35 mouse cellular contexts compared by ENCODE assay signal in the genomic region with DNA sequence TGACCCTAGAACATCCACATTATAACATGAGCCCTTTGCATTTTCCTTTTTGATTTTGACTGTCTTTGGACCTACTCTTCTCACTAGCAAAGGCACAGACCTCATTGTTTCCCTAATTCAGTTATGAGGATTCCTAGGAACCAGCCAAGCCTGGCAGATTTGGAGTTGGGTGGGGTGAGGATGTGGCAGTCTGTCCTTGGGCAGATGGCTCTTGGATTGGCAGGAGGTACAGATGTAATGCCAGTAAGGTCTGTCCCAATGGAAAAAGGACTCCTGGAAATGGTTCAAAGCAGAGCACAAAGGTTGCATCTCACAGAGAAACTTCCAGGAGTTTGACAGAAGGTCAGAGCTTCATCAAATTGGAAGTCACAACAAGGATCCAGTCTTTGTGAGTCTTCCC.
"Had no signal": no experiment of that assay in that cellular context is flagged by ENCODE, and none has a peak within 500 bp of the region (broad histone marks: within the 10 kb centered on the region; RNA-seq: fewer than 3 reads in every experiment).

No protein-coding gene starts in this region.

- DNase-seq: heart, postnatal 10 days; heart, postnatal 14 days; heart, postnatal 36 days; kidney, adult 11 months; kidney, adult 18-20 months; kidney, adult 2 months; kidney, adult 8-10 months; kidney, adult 9 months; kidney, postnatal 10 days; kidney, postnatal 14 days; kidney, postnatal 25 days; kidney, postnatal 36 days; kidney, postnatal 4 days; layer of hippocampus, adult 9-11 months; layer of hippocampus, postnatal 36 days had no signal

- H3K9ac ChIP-seq: heart, embryonic 12.5 days; heart, embryonic 13.5 days; heart, embryonic 15.5 days; hindbrain, embryonic 12.5 days; hindbrain, embryonic 13.5 days; hindbrain, embryonic 14.5 days; hindbrain, embryonic 15.5 days; intestine, embryonic 15.5 days; kidney, embryonic 15.5 days had no signal

- H3K27me3 ChIP-seq: heart, embryonic 12.5 days; heart, embryonic 13.5 days; heart, embryonic 15.5 days; hindbrain, embryonic 12.5 days; hindbrain, embryonic 13.5 days; hindbrain, embryonic 15.5 days; intestine, embryonic 15.5 days; kidney, embryonic 15.5 days had no signal

- H3K4me1 ChIP-seq: heart, embryonic 10.5 days; heart, embryonic 12.5 days; heart, embryonic 13.5 days; heart, embryonic 15.5 days; hindbrain, embryonic 10.5 days; hindbrain, embryonic 12.5 days; hindbrain, embryonic 13.5 days; hindbrain, embryonic 15.5 days; intestine, embryonic 15.5 days; kidney, embryonic 15.5 days had no signal

- H3K4me2 ChIP-seq: heart, embryonic 11.5 days; heart, embryonic 12.5 days; heart, embryonic 13.5 days; heart, embryonic 15.5 days; hindbrain, embryonic 12.5 days; hindbrain, embryonic 13.5 days; hindbrain, embryonic 14.5 days; hindbrain, embryonic 15.5 days; intestine, embryonic 15.5 days; kidney, embryonic 15.5 days had no signal

- H3K27ac ChIP-seq: heart, embryonic 10.5 days; heart, embryonic 13.5 days; heart, embryonic 15.5 days; hindbrain, embryonic 10.5 days; hindbrain, embryonic 12.5 days; hindbrain, embryonic 13.5 days; hindbrain, embryonic 14.5 days; hindbrain, embryonic 15.5 days; hindbrain, postnatal 0 days; intestine, embryonic 15.5 days; kidney, embryonic 15.5 days; kidney, postnatal 0 days; layer of hippocampus, adult 2 months; left cerebral cortex, adult 2 months had no signal

- H3K4me3 ChIP-seq: heart, embryonic 10.5 days; heart, embryonic 12.5 days; heart, embryonic 13.5 days; heart, embryonic 15.5 days; hindbrain, embryonic 10.5 days; hindbrain, embryonic 12.5 days; hindbrain, embryonic 13.5 days; hindbrain, embryonic 15.5 days; intestine, embryonic 15.5 days; kidney, embryonic 15.5 days; layer of hippocampus, adult 2 months; left cerebral cortex, adult 2 months had no signal

- H3K9me3 ChIP-seq: heart, embryonic 10.5 days; heart, embryonic 12.5 days; heart, embryonic 13.5 days; heart, embryonic 15.5 days; hindbrain, embryonic 10.5 days; hindbrain, embryonic 12.5 days; hindbrain, embryonic 13.5 days; hindbrain, embryonic 15.5 days; intestine, embryonic 15.5 days; kidney, embryonic 15.5 days had no signal

- H3K36me3 ChIP-seq: heart, embryonic 10.5 days; heart, embryonic 12.5 days; heart, embryonic 13.5 days; heart, embryonic 15.5 days; hindbrain, embryonic 10.5 days; hindbrain, embryonic 12.5 days; hindbrain, embryonic 13.5 days; hindbrain, embryonic 15.5 days; intestine, embryonic 15.5 days; kidney, embryonic 15.5 days had no signal

- ATAC-seq: hindbrain, embryonic 16.5 days; hindbrain, postnatal 0 days; inflammation-experienced regulatory T-cells, adult 6 months; intestine, embryonic 15.5 days; intestine, embryonic 16.5 days; intestine, postnatal 0 days had no signal
